Mouse (Mus musculus) myocyte (in vitro differentiated cells): ENCODE results near the gene Ackr2. TPM values are rescaled to one million over a fixed set of nuclear protein-coding genes. Genes with fewer than 3 reads are reported as not detected.
A peak's percentile ranks its signal among the peaks of the same experiment; 100 is the strongest.

Experiments
- H3K27me3 ChIP-seq: one replicate; pipeline ENCODE4 v1.6.1; 2011; ENCODE audit not compliant: control insufficient read depth, insufficient read depth, insufficient read length
- H3K36me3 ChIP-seq: one replicate; pipeline ENCODE4 v1.6.1; 2011; ENCODE audit not compliant: control insufficient read depth, insufficient read depth
- H3K4me2 ChIP-seq: one replicate; pipeline ENCODE4 v1.6.1; 2011; ENCODE audit warnings: low read depth, control low read depth
- H3K4me3 ChIP-seq: one replicate; pipeline ENCODE4 v1.5.1; 2011; ENCODE audit warnings: mild to moderate bottlenecking, control low read depth, moderate library complexity
- H3K79me2 ChIP-seq: one replicate; pipeline ENCODE4 v1.6.1; 2011; ENCODE audit not compliant: control insufficient read depth, insufficient read depth
- H3ac ChIP-seq: one replicate; pipeline ENCODE4 v1.6.1; 2011; ENCODE audit not compliant: control insufficient read depth, insufficient read length
- CEBPB ChIP-seq: IDR thresholded peaks from 2 replicates; pipeline ENCODE4 v1.6.1; 2011; ENCODE audit warnings: mild to moderate bottlenecking, moderate library complexity; ENCODE audit not compliant: poor library complexity, insufficient read depth, severe bottlenecking
- E2F4 ChIP-seq: IDR thresholded peaks from one replicate; pipeline ENCODE4 v1.6.1; 2011; ENCODE audit warnings: mild to moderate bottlenecking, control low read depth, moderate library complexity; ENCODE audit not compliant: insufficient read depth
- MAX ChIP-seq: IDR thresholded peaks from one replicate; pipeline ENCODE4 v1.6.1; 2011; ENCODE audit warnings: low read depth, mild to moderate bottlenecking, control low read depth
- MYOD1 ChIP-seq, 3 experiments: IDR thresholded peaks; one replicate each; pipeline ENCODE4 v1.6.1; 2011; ENCODE audit warnings: control low read depth in 2 of 3, low read depth in 2 of 3, mild to moderate bottlenecking in 2 of 3, moderate library complexity in 1 of 3; ENCODE audit not compliant: insufficient read length in 2 of 3, control insufficient read depth in 1 of 3
- MYOG ChIP-seq, 3 experiments: IDR thresholded peaks; one replicate each; pipeline ENCODE4 v1.6.1; 2011; ENCODE audit warnings: control low read depth in 2 of 3, low read depth in 2 of 3, mild to moderate bottlenecking in 2 of 3; ENCODE audit not compliant: insufficient read length in 2 of 3, control insufficient read depth in 1 of 3, insufficient read depth in 1 of 3
- POLR2A ChIP-seq: IDR thresholded peaks from one replicate; pipeline ENCODE4 v1.6.1; 2011; ENCODE audit warnings: low read depth, mild to moderate bottlenecking, control low read depth, moderate library complexity; ENCODE audit not compliant: insufficient read length
- POLR2AphosphoS2 ChIP-seq: IDR thresholded peaks from one replicate; pipeline ENCODE4 v1.6.1; 2011; ENCODE audit warnings: low read depth, control low read depth; ENCODE audit not compliant: insufficient read length
- REST ChIP-seq: IDR thresholded peaks from one replicate; pipeline ENCODE4 v1.6.1; 2011; ENCODE audit warnings: mild to moderate bottlenecking, control low read depth, moderate library complexity; ENCODE audit not compliant: insufficient read depth, insufficient read length
- SRF ChIP-seq: IDR thresholded peaks from one replicate; pipeline ENCODE4 v1.6.1; 2011; ENCODE audit warnings: low read depth; ENCODE audit not compliant: control insufficient read depth, insufficient read length
- TCF12 ChIP-seq: IDR thresholded peaks from one replicate; pipeline ENCODE4 v1.6.1; 2011; ENCODE audit warnings: mild to moderate bottlenecking, control low read depth; ENCODE audit not compliant: poor library complexity, insufficient read depth, severe bottlenecking
- TCF3 ChIP-seq: IDR thresholded peaks from one replicate; pipeline ENCODE4 v1.6.1; 2011; ENCODE audit warnings: low read depth, control low read depth; ENCODE audit not compliant: insufficient read length
- USF1 ChIP-seq: IDR thresholded peaks from one replicate; pipeline ENCODE4 v1.6.1; 2011; ENCODE audit warnings: low read depth, mild to moderate bottlenecking, control low read depth, moderate library complexity
- polyA plus RNA-seq: library from polyadenylated mRNA; unstranded; fragments of >200 nt; fragmentation: generic; extraction: Trizol; gene quantifications from one replicate; pipeline ENCODE4 v1.2.1, GENCODE M21; 2012; ENCODE audit warnings: missing spikeins

Gene Ackr2
- polyA plus RNA-seq, 1 experiment: 0.01 TPM

DNA sequence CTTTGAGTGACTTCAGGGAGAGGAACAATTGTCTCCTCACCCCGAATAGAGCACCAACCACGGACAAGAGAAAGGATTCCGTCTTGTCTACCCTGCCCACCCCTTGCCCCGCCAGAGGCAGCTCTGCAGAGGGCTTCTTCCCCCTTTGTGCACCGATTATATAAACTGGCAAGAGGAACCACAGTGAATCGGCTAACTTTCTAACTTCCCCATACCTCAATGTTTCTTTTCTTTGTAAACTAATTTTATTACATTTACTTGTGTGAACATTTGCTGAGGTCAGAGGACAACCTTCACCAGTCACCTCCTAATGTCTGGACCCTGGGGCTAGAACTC lies 40.0 kb upstream of the Ackr2 start, which contains the start of gene Higd1a:
Gene Higd1a (minus strand): TSS at position 210 of the 336 bp plus-strand sequence.
- Histone ChIP-seq H3ac (peak within 1 kb of the TSS; percentile 79), H3K36me3 (no peaks in the 10 kb centered on the region), H3K27me3 (no peaks in the 10 kb centered on the region), H3K4me3 (peak within 1 kb of the TSS; percentile 77), H3K79me2 (peaks cover 37% of the 10 kb centered on the region), H3K4me2 (peak within 1 kb of the TSS; percentile 93)
- TF ChIP-seq TCF3: no peak
- no peak for TF ChIP-seq POLR2A
- TF ChIP-seq E2F4: no peak
- no peak for TF ChIP-seq USF1
- TF ChIP-seq REST: no peak
- no peak for TF ChIP-seq CEBPB
- TF ChIP-seq SRF: no peak
- no peak for TF ChIP-seq POLR2AphosphoS2
- no peak for TF ChIP-seq MAX
- no peak for TF ChIP-seq MYOD1 (IDR thresholded peaks at IDR 0.05; ENCODE audit: control insufficient read depth in 1 of 3, insufficient read length in 2 of 3, low read depth in 2 of 3)
- no peak for TF ChIP-seq TCF12
- TF ChIP-seq MYOG (IDR thresholded peaks at IDR 0.05; ENCODE audit: control insufficient read depth in 1 of 3, insufficient read depth in 1 of 3, insufficient read length in 2 of 3, low read depth in 2 of 3): no peak

GRCm38 (mm10) chr9:121859345-121859744 lies 38.8 kb upstream of the Ackr2 start:
- Histone ChIP-seq H3K27me3 (no peaks in the 10 kb centered on the region), H3K4me2 (no peak overlapping the region)
- no peak for TF ChIP-seq POLR2A
- no peak for TF ChIP-seq MYOD1 (IDR thresholded peaks at IDR 0.05; ENCODE audit: control insufficient read depth in 1 of 3, insufficient read length in 2 of 3, low read depth in 2 of 3)
- TF ChIP-seq TCF3: no peak
- no peak for TF ChIP-seq SRF
- TF ChIP-seq E2F4: no peak
- TF ChIP-seq MYOG (IDR thresholded peaks at IDR 0.05; ENCODE audit: control insufficient read depth in 1 of 3, insufficient read depth in 1 of 3, insufficient read length in 2 of 3, low read depth in 2 of 3): no peak
- no peak for TF ChIP-seq TCF12
- no peak for TF ChIP-seq MAX
- TF ChIP-seq CEBPB: no peak
- no peak for TF ChIP-seq POLR2AphosphoS2

DNA sequence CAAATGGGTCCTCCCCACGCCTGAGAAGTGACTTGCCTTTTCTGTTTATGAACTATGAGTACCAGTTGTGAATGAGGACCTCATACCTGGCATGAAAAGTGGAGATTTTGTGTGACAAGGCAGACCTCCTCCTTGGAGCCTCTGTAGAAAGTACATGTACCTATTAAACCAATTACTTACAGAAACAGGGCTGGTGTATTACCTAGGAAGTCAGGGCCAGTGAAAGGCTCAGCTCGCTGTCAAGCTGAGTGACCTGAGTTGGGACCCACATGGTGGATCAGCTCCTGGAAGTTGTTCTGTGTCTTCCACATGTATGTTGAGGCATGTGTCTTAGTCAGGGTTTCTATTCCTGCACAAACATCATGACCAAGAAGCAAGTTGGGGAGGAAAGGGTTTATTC lies 37.2 kb upstream of the Ackr2 start:
- Histone ChIP-seq H3K4me2 (no peak overlapping the region), H3K4me3 (no peak overlapping the region), H3K27me3 (peaks cover 4% of the 10 kb centered on the region), H3K36me3 (no peaks in the 10 kb centered on the region), H3ac (no peak overlapping the region), H3K79me2 (peaks cover 10% of the 10 kb centered on the region)
- TF ChIP-seq CEBPB (no peak), MYOG (IDR thresholded peaks at IDR 0.05; ENCODE audit: control insufficient read depth in 1 of 3, insufficient read depth in 1 of 3, insufficient read length in 2 of 3, low read depth in 2 of 3) (no peak), TCF3 (no peak), E2F4 (no peak), TCF12 (no peak), POLR2A (no peak), MYOD1 (IDR thresholded peaks at IDR 0.05; ENCODE audit: control insufficient read depth in 1 of 3, insufficient read length in 2 of 3, low read depth in 2 of 3) (no peak), POLR2AphosphoS2 (no peak), MAX (no peak), REST (no peak), SRF (no peak), USF1 (no peak)

More at GRCm38 (mm10) chr9:121859345-121859744, 38.8 kb upstream of the Ackr2 start:
- Histone ChIP-seq H3K36me3 (no peaks in the 10 kb centered on the region), H3K79me2 (peaks cover 26% of the 10 kb centered on the region), H3K4me3 (no peak overlapping the region), H3ac (no peak overlapping the region)

- H3K36me3 ChIP-seq: no peaks in the 10 kb centered on the region
- H3K4me2 ChIP-seq: no peak overlapping the region
- no peak overlapping the region for H3ac ChIP-seq
- H3K79me2 ChIP-seq: no peaks in the 10 kb centered on the region
- H3K27me3 ChIP-seq: peaks cover 18% of the 10 kb centered on the region
- TF ChIP-seq TCF3 (no peak), POLR2A (no peak), POLR2AphosphoS2 (no peak), E2F4 (no peak), SRF (no peak), TCF12 (no peak), CEBPB (no peak), MAX (no peak), MYOG (IDR thresholded peaks at IDR 0.05; ENCODE audit: control insufficient read depth in 1 of 3, insufficient read depth in 1 of 3, insufficient read length in 2 of 3, low read depth in 2 of 3) (no peak), USF1 (no peak), MYOD1 (IDR thresholded peaks at IDR 0.05; ENCODE audit: control insufficient read depth in 1 of 3, insufficient read length in 2 of 3, low read depth in 2 of 3) (no peak), REST (no peak)
- H3K4me3 ChIP-seq: no peak overlapping the region
Measured at GRCm38 (mm10) chr9:121864837-121865236, 33.3 kb upstream of the Ackr2 start.

GRCm38 (mm10) chr9:121865425-121866008 lies 32.6 kb upstream of the Ackr2 start:
- Histone ChIP-seq H3K27me3 (peaks cover 20% of the 10 kb centered on the region), H3K79me2 (no peaks in the 10 kb centered on the region), H3K4me2 (no peak overlapping the region), H3ac (no peak overlapping the region), H3K36me3 (no peaks in the 10 kb centered on the region), H3K4me3 (no peak overlapping the region)
- TF ChIP-seq MYOG (IDR thresholded peaks at IDR 0.05; ENCODE audit: control insufficient read depth in 1 of 3, insufficient read depth in 1 of 3, insufficient read length in 2 of 3, low read depth in 2 of 3) (no peak), REST (no peak), POLR2AphosphoS2 (no peak), POLR2A (no peak), SRF (no peak), TCF3 (no peak), TCF12 (no peak), E2F4 (no peak), CEBPB (no peak), USF1 (no peak), MYOD1 (IDR thresholded peaks at IDR 0.05; ENCODE audit: control insufficient read depth in 1 of 3, insufficient read length in 2 of 3, low read depth in 2 of 3) (no peak), MAX (no peak)
